Mouse (Mus musculus) heart, embryonic 10.5 days (tissue): ENCODE measurements at regions not wholly inside any gene's neighbourhood (a gene's known extent, or its start where the extent isn't known, plus 50 kb on each side); places are given as distances from the start of the nearest gene placed in this dataset.

Experiments used
- DNase-seq: peaks from one replicate; pipeline ENCODE4 v3.0.0-alpha.2; 2017; ENCODE audit warnings: low spot score
- H3K27ac ChIP-seq: fragments of 300-500 bp; sonication (generic); 2 replicates; pipeline ENCODE4 v1.5.1; 2016; ENCODE audit warnings: mild to moderate bottlenecking
- H3K27me3 ChIP-seq: fragments of 300-500 bp; sonication (generic); 2 replicates; pipeline ENCODE4 v1.6.1; 2016; ENCODE audit warnings: mild to moderate bottlenecking; ENCODE audit not compliant: poor library complexity, insufficient read depth, severe bottlenecking
- H3K36me3 ChIP-seq: fragments of 300-500 bp; sonication (generic); 2 replicates; pipeline ENCODE4 v1.6.1; 2016; ENCODE audit warnings: mild to moderate bottlenecking, moderate library complexity
- H3K4me1 ChIP-seq: fragments of 300-500 bp; sonication (generic); 2 replicates; pipeline ENCODE4 v1.6.1; 2016; ENCODE audit warnings: mild to moderate bottlenecking
- H3K4me3 ChIP-seq: fragments of 300-500 bp; sonication (generic); 2 replicates; pipeline ENCODE4 v1.5.1; 2016; ENCODE audit warnings: mild to moderate bottlenecking, moderate library complexity
- H3K9me3 ChIP-seq: fragments of 300-500 bp; sonication (generic); 2 replicates; pipeline ENCODE4 v1.6.1; 2016; ENCODE audit warnings: mild to moderate bottlenecking, moderate library complexity
- WGBS: fragments of 180-500 bp; shearing (Covaris S2); methylation state at CpG from one replicate; pipeline ENCODE4 v1.1.7; 2016; 5-methylcytosine and 5-hydroxymethylcytosine counted together

DNA sequence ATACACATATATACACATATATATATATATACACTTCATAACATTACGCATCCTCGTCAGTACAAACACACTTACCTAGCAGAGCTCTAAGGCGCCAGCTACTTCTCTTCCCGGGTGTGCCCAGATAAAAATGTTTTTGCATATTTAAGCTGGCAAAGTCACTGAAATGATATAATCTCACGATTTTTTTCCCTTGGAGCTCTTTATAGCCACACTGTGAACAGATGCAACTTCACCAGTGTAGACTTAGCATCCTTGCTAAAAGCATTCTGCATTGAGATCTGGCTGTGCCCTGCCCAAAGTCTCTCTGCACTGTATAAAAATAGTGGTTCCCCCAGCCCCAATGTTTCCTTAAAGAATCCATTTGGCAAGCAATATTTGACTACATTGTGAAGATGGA is 143.5 kb downstream of the Ddx11 start:
- H3K4me1 ChIP-seq, result peaks cover 3% of the 10 kb centered on the region; the same call in 1 of the 2 replicates
- H3K27ac ChIP-seq, result no peak overlapping the region
- no peaks in the 10 kb centered on the region for H3K9me3 ChIP-seq
- no peak for DNase-seq
- H3K27me3 ChIP-seq, result peaks cover 7% of the 10 kb centered on the region; the same call in 1 of the 2 replicates
- 80% methylated on average over 5 of the region's 5 CpGs for WGBS
- H3K36me3 ChIP-seq, result no peaks in the 10 kb centered on the region
- H3K4me3 ChIP-seq, result no peak overlapping the region

DNA sequence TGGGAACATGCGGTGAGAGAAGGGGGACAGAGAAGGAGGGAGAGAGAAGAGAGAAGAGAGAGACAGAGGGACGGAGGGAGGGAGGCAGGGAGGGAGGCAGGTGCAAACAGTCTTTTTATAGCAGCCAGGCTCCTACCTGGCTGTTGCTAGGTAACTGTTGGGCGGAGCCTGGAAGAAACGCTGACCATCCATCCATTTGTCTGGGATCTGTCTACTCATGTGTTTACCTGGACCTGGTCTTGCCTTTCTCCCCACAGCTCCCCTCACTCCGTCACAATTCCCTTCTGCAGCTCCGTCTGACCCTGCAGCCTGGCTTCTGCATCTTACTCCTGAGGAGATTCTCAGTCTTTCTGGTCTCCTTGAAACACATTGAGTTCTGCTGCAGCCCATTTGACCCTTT is 144.5 kb downstream of the Ddx11 start:
- WGBS, result 44% methylated on average over 6 of the region's 6 CpGs

DNA sequence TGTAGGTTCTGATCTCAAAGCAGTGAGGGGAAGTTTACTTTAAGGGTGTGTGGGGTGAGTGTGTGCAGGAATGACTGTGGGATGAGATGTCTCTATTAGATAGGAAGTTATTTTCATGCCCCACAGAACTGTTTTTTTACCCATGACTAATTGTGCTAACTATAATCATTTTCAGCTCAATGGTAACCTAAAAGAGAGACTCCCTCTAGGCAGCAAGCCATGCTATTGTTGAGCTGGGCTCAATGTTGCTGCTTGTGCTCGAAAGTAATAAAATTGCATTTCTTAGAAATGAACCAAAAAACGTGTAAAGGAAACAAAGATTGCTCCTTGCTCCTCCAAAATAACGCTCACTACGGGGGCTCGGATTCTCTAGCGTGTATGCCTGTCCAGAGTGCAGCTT is 146.2 kb downstream of the Ddx11 start:
- Histone ChIP-seq H3K9me3 (no peaks in the 10 kb centered on the region), H3K36me3 (no peaks in the 10 kb centered on the region), H3K4me1 (peaks cover 3% of the 10 kb centered on the region; the same call in 1 of the 2 replicates), H3K4me3 (no peak overlapping the region), H3K27ac (no peak overlapping the region), H3K27me3 (peaks cover 5% of the 10 kb centered on the region; the same call in 1 of the 2 replicates)
- WGBS, result 74% methylated on average over 6 of the region's 6 CpGs
- DNase-seq, result no peak

More for the DNA sequence above, 144.5 kb downstream of the Ddx11 start:
- Histone ChIP-seq H3K36me3 (no peaks in the 10 kb centered on the region), H3K4me3 (no peak overlapping the region), H3K27me3 (peaks cover 7% of the 10 kb centered on the region; the same call in 1 of the 2 replicates), H3K4me1 (peaks cover 3% of the 10 kb centered on the region; the same call in 1 of the 2 replicates), H3K27ac (no peak overlapping the region), H3K9me3 (no peaks in the 10 kb centered on the region)
- DNase-seq, result no peak

DNA sequence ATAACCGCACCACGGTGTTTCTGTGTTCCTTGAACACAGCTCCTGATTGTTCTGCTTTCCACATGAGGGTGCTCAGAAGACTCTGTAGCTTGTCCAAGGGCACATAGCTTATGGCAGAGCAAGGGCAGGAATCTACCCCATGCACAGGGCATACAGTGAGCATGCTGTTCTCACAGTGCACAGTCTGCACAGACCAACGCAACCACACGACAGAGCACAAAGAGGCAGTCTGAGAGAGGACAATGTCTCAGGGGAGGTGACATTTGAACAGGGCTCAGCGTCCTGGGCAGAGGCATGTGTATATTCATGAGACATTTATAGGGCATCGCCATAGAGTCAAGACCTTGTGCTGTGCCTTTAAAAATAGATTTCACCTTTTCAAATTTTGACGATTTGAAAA is 148.6 kb downstream of the Ddx11 start:
- Histone ChIP-seq H3K4me3 (no peak overlapping the region), H3K9me3 (no peaks in the 10 kb centered on the region), H3K27ac (no peak overlapping the region), H3K4me1 (peaks cover 8% of the 10 kb centered on the region; the same call in 1 of the 2 replicates), H3K36me3 (no peaks in the 10 kb centered on the region), H3K27me3 (peaks cover 5% of the 10 kb centered on the region; the same call in 1 of the 2 replicates)
- DNase-seq, result no peak
- WGBS, result 88% methylated on average over 7 of the region's 7 CpGs

DNA sequence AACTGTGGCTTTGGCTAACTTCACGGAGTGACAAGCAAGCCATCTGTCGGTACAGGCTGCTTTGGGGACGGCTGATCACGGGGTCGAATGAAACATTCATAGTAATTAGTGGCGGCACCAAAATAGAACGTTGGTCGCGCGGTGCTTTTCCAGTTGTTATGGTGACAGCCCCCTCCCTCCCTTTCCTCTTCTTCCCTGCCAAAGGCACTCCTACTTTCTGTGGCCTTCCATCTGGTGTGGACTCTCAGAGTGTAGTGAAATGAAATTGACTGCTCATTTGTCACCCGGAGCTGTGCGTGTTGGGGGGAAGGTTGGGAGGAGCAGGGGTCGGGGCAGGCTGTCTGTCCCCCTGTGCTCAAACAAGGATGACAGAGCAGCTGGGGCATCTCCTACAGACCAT is 153.5 kb downstream of the Ddx11 start:
- Histone ChIP-seq H3K27ac (0 out of 2 replicates have a peak overlapping the region, but pooled peaks have one; percentile 22), H3K4me1 (peaks cover 10% of the 10 kb centered on the region; the same call in 1 of the 2 replicates), H3K9me3 (no peaks in the 10 kb centered on the region), H3K4me3 (no peak overlapping the region), H3K27me3 (no peaks in the 10 kb centered on the region), H3K36me3 (no peaks in the 10 kb centered on the region)
- no peak for DNase-seq
- whole genome bisulfite sequencing, result 56% methylated on average over 13 of the region's 13 CpGs

DNA sequence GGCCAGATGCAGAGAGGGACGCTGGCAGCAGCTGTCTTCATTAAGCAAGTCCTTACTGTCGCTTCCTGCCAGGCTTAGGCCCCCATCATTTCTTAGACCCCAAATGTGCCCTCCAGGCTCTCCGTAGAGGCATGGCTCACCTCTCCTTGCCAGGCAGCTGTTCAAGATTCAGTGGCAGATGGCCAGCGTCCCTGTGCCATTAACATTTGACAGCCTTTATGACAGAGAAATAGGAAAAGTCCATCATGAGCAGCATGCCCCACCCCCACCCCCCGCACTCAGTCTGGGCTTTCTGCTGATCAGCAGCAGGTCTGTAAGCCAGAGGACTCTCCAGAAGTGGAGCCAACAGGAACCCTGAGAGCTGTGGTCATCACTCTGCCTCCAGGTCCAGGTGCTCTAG is 154.7 kb downstream of the Ddx11 start:
- Histone ChIP-seq H3K4me1 (peaks cover 10% of the 10 kb centered on the region; the same call in 1 of the 2 replicates), H3K36me3 (no peaks in the 10 kb centered on the region), H3K9me3 (no peaks in the 10 kb centered on the region), H3K27ac (no peak overlapping the region), H3K4me3 (no peak overlapping the region), H3K27me3 (no peaks in the 10 kb centered on the region)
- WGBS, result 84% methylated on average over 5 of the region's 5 CpGs
- no peak for DNase-seq

DNA sequence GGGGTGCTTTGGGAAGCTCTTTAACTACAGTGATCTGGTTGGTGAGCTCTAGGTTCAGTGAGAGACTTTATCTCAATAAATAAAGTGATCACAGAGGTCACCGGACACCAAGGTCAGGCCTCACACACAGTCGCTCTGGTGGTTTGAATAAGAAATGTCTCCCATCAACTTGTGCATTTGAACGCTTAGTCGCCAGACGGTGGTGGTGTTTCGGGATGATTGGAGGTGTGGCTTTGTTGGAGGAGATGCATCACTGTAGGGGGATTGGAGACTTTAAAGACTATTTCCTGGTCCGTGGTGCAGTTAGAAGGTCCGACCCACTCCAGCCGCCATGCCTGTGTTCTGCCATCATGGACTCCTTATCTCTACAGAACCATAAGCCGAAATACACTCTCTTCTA is 162.0 kb downstream of the Ddx11 start:
- Histone ChIP-seq H3K4me1 (no peaks in the 10 kb centered on the region), H3K9me3 (no peaks in the 10 kb centered on the region), H3K36me3 (no peaks in the 10 kb centered on the region), H3K4me3 (no peak overlapping the region), H3K27ac (no peak overlapping the region), H3K27me3 (no peaks in the 10 kb centered on the region)
- 85% methylated on average over 10 of the region's 10 CpGs for WGBS
- DNase-seq, result no peak
